Mouse (Mus musculus): ENCODE measurements around the gene Cep128. TPM values are rescaled to one million over a fixed set of nuclear protein-coding genes. Genes with fewer than 3 reads are reported as not detected.

Gene Cep128
- total and polyA plus RNA-seq, 3 experiments = 12.7 to 40.1 (median 23.3) TPM

DNA sequence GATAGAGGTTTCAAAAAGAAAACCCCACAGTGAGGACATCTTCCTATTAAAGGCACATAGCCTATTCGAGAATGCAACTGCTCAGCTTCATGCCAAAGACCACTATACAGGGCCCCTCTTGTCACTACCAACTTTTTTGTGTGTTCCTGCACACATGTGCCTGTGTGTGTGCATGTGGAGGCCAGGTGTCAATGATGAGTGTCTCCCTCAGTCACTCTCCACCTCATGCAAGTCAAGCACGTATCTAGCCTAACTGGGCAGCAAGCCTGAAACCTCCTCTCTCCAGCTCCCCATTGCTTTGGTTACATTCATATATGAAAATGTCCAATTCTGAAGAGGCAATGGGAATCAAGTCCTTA, 317.1 kb downstream of the Cep128 start:
- no peaks in the 10 kb centered on the region for H3K9me3 ChIP-seq (replicated peaks; ENCODE audit: insufficient read depth, low read length)
- no peaks in the 10 kb centered on the region for H3K4me1 ChIP-seq (ENCODE audit: control insufficient read depth in 1 of 2, insufficient read depth in 2 of 2, low read length in 2 of 2)
- H3K79me2 ChIP-seq (ENCODE audit: control insufficient read depth, insufficient read depth, low read length, poor library complexity) = no peaks in the 10 kb centered on the region
- H3K27me3 ChIP-seq (ENCODE audit: control insufficient read depth in 1 of 2, insufficient read depth in 2 of 2, low read length in 2 of 2) = no peaks in the 10 kb centered on the region
- H3K9ac ChIP-seq (ENCODE audit: control insufficient read depth, low read depth, low read length, poor library complexity, severe bottlenecking) = no peak overlapping the region
- H3K36me3 ChIP-seq (ENCODE audit: control insufficient read depth in 1 of 2, insufficient read depth in 2 of 2, low read length in 2 of 2) = peaks cover 0 to 3% of the 10 kb centered on the region in 2 experiments; a peak in 1 of 4 replicates
- no peak overlapping the region for H3K4me3 ChIP-seq (ENCODE audit: control insufficient read depth in 1 of 2, insufficient read depth in 1 of 2, low read depth in 2 of 2, low read length in 2 of 2)
- no peak for DNase-seq (ENCODE audit: low read depth, low spot score)
- TF ChIP-seq MXI1 (IDR thresholded peaks at IDR 0.05; ENCODE audit: low read depth, low read length) (no peak), ELF1 (IDR thresholded peaks at IDR 0.05; ENCODE audit: low read depth, low read length) (no peak), NELFE (IDR thresholded peaks at IDR 0.05; ENCODE audit: low read depth, low read length) (no peak), USF1 (IDR thresholded peaks at IDR 0.05; ENCODE audit: low read depth, low read length) (no peak), E2F4 (IDR thresholded peaks at IDR 0.05; ENCODE audit: borderline replicate concordance, low read depth, low read length) (no peak)
- no peak overlapping the region for H3K27ac ChIP-seq (ENCODE audit: control insufficient read depth, low read depth, low read length)

DNA sequence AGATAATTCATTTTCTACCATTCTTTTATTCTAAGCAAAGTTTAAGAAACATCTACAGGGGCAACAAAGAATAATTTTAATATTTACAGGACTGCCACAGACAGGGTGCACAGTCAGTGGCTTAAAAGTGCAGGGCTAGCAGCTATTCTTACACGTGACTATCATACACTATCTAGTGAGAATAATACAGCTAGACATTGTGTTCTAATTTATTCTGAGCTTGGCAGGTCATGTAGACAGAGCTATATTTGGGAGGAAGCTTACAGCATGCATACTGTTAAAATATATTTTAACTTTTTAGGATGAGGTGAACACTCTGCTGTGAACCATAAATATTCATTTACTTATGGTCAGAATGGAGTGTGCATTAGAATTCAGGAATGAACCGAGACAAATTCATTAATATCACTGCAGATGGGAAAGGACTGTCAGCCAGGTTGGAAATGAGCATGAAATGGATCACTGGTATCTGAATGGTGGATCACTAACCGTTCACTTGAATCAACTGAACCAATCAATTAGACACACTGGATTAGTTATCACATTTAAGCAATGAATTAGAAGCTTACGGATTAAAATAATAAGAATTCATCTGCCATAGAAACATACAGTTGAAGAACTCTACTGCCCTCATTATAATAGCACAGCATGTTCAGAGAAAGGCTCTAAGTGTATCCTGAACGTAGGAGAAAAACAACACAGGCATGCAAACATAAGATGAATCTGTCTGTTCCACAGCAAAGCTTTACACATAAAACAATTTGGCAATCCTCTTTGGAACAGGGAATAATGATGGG, 317.7 kb downstream of the Cep128 start:
- Histone ChIP-seq H3K36me3 (ENCODE audit: control insufficient read depth in 1 of 2, insufficient read depth in 2 of 2, low read length in 2 of 2) (peaks cover 0 to 3% of the 10 kb centered on the region in 2 experiments; a peak in 1 of 4 replicates), H3K9ac (ENCODE audit: control insufficient read depth, low read depth, low read length, poor library complexity, severe bottlenecking) (no peak overlapping the region), H3K4me1 (ENCODE audit: control insufficient read depth in 1 of 2, insufficient read depth in 2 of 2, low read length in 2 of 2) (no peaks in the 10 kb centered on the region), H3K9me3 (replicated peaks; ENCODE audit: insufficient read depth, low read length) (no peaks in the 10 kb centered on the region), H3K79me2 (ENCODE audit: control insufficient read depth, insufficient read depth, low read length, poor library complexity) (no peaks in the 10 kb centered on the region), H3K27me3 (ENCODE audit: control insufficient read depth in 1 of 2, insufficient read depth in 2 of 2, low read length in 2 of 2) (no peaks in the 10 kb centered on the region), H3K27ac (ENCODE audit: control insufficient read depth, low read depth, low read length) (no peak overlapping the region), H3K4me3 (ENCODE audit: control insufficient read depth in 1 of 2, insufficient read depth in 1 of 2, low read depth in 2 of 2, low read length in 2 of 2) (no peak overlapping the region)
- TF ChIP-seq MYB (IDR thresholded peaks at IDR 0.05; ENCODE audit: low read depth, low read length) (no peak), GABPA (IDR thresholded peaks at IDR 0.05; ENCODE audit: low read depth, low read length) (no peak), POLR2AphosphoS2 (IDR thresholded peaks at IDR 0.05; ENCODE audit: low read length) (no peak), JUND (IDR thresholded peaks at IDR 0.05; ENCODE audit: low read depth, low read length) (no peak), ETS1 (IDR thresholded peaks at IDR 0.05; ENCODE audit: low read depth, low read length) (no peak), USF2 (IDR thresholded peaks at IDR 0.05; ENCODE audit: borderline replicate concordance in 1 of 2, insufficient read depth in 1 of 2, low read depth in 1 of 2, low read length in 2 of 2) (no peak), MXI1 (IDR thresholded peaks at IDR 0.05; ENCODE audit: low read depth, low read length) (no peak), POLR2AphosphoS5 (IDR thresholded peaks at IDR 0.05; ENCODE audit: borderline replicate concordance, low read depth, low read length) (no peak), MAX (IDR thresholded peaks at IDR 0.05; ENCODE audit: low read length) (no peak), CHD1 (IDR thresholded peaks at IDR 0.05; ENCODE audit: low read depth, low read length) (no peak), RCOR1 (IDR thresholded peaks at IDR 0.05; ENCODE audit: low read depth, low read length) (no peak), NRF1 (IDR thresholded peaks at IDR 0.05; ENCODE audit: insufficient read depth, low read depth, low read length, poor library complexity, severe bottlenecking) (no peak), MAZ (IDR thresholded peaks at IDR 0.05; ENCODE audit: low read depth, low read length) (no peak), EP300 (IDR thresholded peaks at IDR 0.05; ENCODE audit: low read depth in 1 of 2, low read length in 2 of 2) (no peak), GATA1 (IDR thresholded peaks at IDR 0.05; ENCODE audit: low read depth, low read length) (no peak), E2F4 (IDR thresholded peaks at IDR 0.05; ENCODE audit: borderline replicate concordance, low read depth, low read length) (no peak)
- no peak for DNase-seq (ENCODE audit: low read depth, low spot score)
